Mouse (Mus musculus): ENCODE data around the gene Atg9b. TPM values are rescaled to one million over a fixed set of nuclear protein-coding genes. Genes with fewer than 3 reads are reported as not detected.

Atg9b gene
- polyA plus RNA-seq, 1 experiment from 2014 or later, result 0.64 TPM

DNA sequence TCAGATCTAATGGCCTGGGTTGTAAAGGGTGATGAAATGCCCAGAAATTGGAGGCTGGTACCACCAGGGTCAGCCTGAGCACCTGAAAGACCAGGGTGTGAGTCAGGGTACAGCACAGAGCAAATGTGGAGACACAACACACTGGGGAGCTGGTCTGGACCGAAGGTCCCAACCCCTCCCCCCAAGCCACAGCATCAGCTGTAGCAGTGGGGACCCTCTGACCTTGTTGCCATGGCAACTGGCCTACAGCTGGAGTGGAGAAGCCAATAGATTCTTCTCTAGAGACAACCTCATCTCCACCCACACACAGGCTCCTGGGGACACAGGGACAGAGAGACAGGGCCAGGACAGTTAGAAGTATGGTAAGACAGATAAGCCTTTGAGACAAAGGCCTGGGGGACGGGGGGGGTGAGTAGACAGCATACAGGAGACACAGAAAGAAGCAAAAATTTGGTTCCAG lies 47.9 kb downstream of the Atg9b start:
- H3K4me3 ChIP-seq, result no peak overlapping the region
- no peak overlapping the region for H3K9ac ChIP-seq
- no peaks in the 10 kb centered on the region for H3K9me3 ChIP-seq
- WGBS, result 31% methylated on average over 2 of the region's 2 CpGs
- H3K36me3 ChIP-seq, result no peaks in the 10 kb centered on the region
- H3K27ac ChIP-seq, result peak overlapping the region; percentile 70; the same call in 1 of the 2 replicates
- ATAC-seq (ENCODE audit: borderline replicate concordance, extremely low read depth, low FRiP score, low TSS enrichment), result no peak
- peaks cover 8% of the 10 kb centered on the region for H3K27me3 ChIP-seq
- H3K4me2 ChIP-seq, result peak overlapping the region; percentile 45
- peaks cover 59% of the 10 kb centered on the region for H3K4me1 ChIP-seq

DNA sequence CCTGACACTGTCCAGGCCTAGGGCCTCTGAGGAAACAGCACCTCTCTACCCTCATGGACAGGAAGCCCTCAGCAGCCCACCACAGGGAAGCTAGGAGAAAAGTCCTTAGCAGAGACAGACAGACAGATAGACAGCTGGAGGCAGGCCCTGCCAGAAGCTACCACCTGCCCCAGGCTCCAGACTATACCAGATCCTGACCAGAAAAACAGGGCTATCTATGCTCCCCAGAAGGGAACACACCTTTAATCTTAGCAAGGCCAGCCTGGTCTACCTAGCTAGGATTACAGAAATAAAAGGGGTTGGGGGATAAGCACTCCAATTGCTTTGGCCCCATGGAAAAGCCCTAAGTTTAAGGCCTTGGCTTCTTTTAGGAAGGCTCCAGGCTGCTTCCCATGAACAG lies 48.6 kb downstream of the Atg9b start:
- Histone ChIP-seq H3K4me3 (no peak overlapping the region), H3K4me1 (peaks cover 56% of the 10 kb centered on the region), H3K9ac (no peak overlapping the region), H3K9me3 (no peaks in the 10 kb centered on the region), H3K27me3 (0 out of 2 replicates have a peak, but pooled peaks cover 7% of the 10 kb centered on the region), H3K4me2 (no peak overlapping the region), H3K36me3 (no peaks in the 10 kb centered on the region), H3K27ac (no peak overlapping the region)
- ATAC-seq (ENCODE audit: borderline replicate concordance, extremely low read depth, low FRiP score, low TSS enrichment), result no peak

DNA sequence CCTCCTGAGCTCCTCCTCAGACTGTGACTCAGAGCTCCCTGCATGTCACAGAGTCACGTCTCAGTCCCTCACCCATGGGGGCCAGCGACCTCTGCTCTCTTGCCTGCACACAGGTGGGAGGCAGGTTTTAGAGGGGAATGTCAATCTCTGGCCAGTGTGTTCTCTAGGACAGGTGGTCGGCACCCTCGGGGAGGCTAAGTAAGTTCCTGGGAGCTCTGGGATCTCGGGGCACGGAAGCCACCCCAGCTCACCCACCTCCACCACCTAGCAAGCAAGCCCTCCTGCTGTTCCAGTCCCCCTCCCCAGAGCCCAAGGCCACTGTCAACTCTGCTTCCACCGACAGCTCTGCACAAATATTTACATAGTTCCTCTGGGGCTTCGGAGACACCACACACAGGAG lies 49.0 kb downstream of the Atg9b start:
- Histone ChIP-seq H3K36me3 (no peaks in the 10 kb centered on the region), H3K27me3 (0 out of 2 replicates have a peak, but pooled peaks cover 6% of the 10 kb centered on the region), H3K4me3 (no peak overlapping the region), H3K9me3 (no peaks in the 10 kb centered on the region), H3K9ac (no peak overlapping the region), H3K27ac (no peak overlapping the region), H3K4me2 (no peak overlapping the region), H3K4me1 (peaks cover 56% of the 10 kb centered on the region)
- no peak for ATAC-seq (ENCODE audit: borderline replicate concordance, extremely low read depth, low FRiP score, low TSS enrichment)
- WGBS, result 39% methylated on average over 8 of the region's 8 CpGs

DNA sequence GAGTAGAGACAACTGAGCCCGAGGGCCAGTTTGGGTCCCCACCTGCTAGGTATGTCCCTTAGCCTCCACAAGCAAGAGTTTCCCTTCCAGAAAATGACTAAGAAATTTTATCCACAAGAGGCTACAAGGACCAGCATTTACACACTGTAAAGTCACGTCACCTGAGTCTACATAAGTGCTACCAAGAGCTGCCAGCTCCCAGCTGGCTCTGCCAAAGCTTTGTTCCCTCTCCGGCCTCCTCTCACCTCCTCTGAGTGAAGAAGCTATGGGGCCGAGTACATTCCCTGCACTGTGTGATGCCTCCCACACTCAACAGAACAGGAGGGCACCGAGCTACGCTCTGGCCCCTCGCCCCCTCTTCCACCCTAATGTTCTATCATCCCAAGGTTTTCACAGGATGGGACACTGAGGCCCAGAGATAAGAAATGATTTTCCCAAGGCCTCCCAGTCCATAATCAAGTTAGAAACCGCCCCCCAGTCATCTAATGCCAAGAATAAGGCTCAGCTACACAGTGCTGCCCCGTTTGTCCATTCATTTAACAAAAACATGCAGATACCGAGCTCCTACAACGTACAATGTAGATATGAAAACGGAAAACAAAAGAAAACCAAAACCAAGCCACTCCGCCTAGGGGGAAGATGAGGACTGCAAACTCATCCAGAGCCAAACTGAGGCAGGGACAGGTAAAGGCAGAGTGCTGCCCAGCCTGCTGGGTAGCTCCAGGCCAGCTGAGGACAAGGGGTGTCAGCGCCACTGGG lies 49.6 kb downstream of the Atg9b start:
- Histone ChIP-seq H3K4me3 (no peak overlapping the region), H3K36me3 (no peaks in the 10 kb centered on the region), H3K9me3 (no peaks in the 10 kb centered on the region), H3K27me3 (0 out of 2 replicates have a peak, but pooled peaks cover 4% of the 10 kb centered on the region), H3K4me2 (no peak overlapping the region), H3K27ac (0 out of 2 replicates have a peak overlapping the region, but pooled peaks have one; percentile 15), H3K9ac (no peak overlapping the region), H3K4me1 (peaks cover 56% of the 10 kb centered on the region)
- ATAC-seq (ENCODE audit: borderline replicate concordance, extremely low read depth, low FRiP score, low TSS enrichment), result no peak
- WGBS, result 65% methylated on average over 14 of the region's 14 CpGs

DNA sequence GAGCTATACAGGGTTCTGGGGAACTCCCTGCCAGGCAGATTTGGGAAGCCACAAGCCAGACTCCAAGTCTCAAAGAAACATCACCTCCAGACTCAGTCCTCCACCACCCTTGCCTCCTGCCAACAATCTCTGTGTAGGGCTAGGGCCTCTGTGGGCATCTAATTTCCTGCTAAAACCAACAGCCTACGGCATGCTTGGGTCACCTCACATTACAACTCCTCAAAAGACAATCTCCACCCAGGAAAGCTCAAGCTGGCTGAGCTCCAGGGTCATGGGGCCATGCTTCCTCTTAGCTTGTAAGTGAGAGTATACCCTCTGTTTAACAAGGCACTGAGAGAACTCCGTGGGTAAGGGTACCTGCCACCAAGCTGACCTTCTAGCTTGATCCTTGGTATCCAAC lies 54.1 kb downstream of the Atg9b start:
- H3K9ac ChIP-seq, result no peak overlapping the region
- H3K27ac ChIP-seq, result 0 out of 2 replicates have a peak overlapping the region, but pooled peaks have one; percentile 31
- H3K36me3 ChIP-seq, result no peaks in the 10 kb centered on the region
- no peaks in the 10 kb centered on the region for H3K27me3 ChIP-seq
- no peak; the same call in 1 of the 2 replicates for ATAC-seq (ENCODE audit: borderline replicate concordance, extremely low read depth, low FRiP score, low TSS enrichment)
- 19% methylated on average over 2 of the region's 2 CpGs for WGBS
- H3K9me3 ChIP-seq, result no peaks in the 10 kb centered on the region
- H3K4me1 ChIP-seq, result peaks cover 56% of the 10 kb centered on the region
- H3K4me2 ChIP-seq, result no peak overlapping the region
- no peak overlapping the region for H3K4me3 ChIP-seq

DNA sequence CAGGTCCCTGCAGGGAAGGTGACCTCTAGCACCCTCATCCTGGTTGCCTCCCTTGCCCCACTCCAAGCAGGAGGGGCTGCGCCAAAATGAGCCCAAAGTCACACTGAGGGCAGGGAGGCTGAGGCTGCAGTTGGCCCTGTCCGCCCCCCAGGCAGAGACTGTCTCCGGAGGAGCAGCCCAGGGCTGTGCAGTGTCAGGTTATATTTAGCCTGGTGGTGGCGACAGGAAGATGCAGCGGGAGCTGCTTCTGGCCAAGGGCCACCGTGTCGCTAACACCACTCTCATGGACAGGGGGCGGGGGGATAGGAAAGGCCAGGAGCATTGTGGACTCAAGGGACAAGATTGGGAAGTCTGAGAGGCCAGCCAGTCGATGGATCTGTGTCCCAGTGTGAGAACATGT lies 54.6 kb downstream of the Atg9b start:
- Histone ChIP-seq H3K4me1 (peaks cover 51% of the 10 kb centered on the region), H3K9me3 (no peaks in the 10 kb centered on the region), H3K9ac (no peak overlapping the region), H3K36me3 (no peaks in the 10 kb centered on the region), H3K27ac (0 out of 2 replicates have a peak overlapping the region, but pooled peaks have one; percentile 31), H3K4me2 (0 out of 2 replicates have a peak overlapping the region, but pooled peaks have one; percentile 23), H3K27me3 (no peaks in the 10 kb centered on the region), H3K4me3 (no peak overlapping the region)
- whole genome bisulfite sequencing, result 9% methylated on average over 9 of the region's 9 CpGs
- ATAC-seq (ENCODE audit: borderline replicate concordance, extremely low read depth, low FRiP score, low TSS enrichment), result peak; percentile 87

DNA sequence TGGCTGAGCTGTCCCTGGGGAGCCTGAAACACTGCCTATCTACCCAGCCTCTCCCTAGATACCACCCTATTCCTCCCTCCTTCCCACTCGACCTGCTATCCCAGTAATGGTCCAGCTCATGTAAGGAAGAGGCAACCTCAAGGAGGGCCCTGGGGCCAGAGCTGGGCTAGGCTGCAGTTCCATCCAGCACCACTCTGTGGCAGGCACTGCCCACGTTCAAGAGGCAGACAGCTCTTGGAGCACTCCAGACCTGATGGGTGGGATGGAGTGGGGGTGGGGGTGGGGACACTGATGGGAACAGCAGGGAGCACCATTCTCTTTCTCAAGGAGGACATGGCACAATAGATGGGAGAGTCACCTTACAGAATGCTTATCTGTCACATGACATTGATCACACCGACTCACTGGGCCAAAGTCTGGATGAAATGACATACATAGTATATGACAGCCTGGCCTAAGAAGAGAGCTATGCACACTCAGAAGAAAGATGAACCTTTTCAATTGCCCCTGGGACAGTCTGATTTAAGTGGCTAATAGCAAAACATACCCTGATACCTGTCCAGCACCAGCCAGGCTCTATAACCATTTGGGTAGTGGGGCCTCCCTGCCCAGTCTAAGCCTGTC lies 55.9 kb downstream of the Atg9b start:
- H3K4me3 ChIP-seq, result no peak overlapping the region
- no peaks in the 10 kb centered on the region; the same call in 1 of the 2 replicates for H3K27me3 ChIP-seq
- H3K4me1 ChIP-seq, result peaks cover 45% of the 10 kb centered on the region
- peak; percentile 53; the same call in 1 of the 2 replicates for ATAC-seq (ENCODE audit: borderline replicate concordance, extremely low read depth, low FRiP score, low TSS enrichment)
- no peak overlapping the region for H3K4me2 ChIP-seq
- H3K36me3 ChIP-seq, result no peaks in the 10 kb centered on the region
- H3K27ac ChIP-seq, result no peak overlapping the region
- H3K9ac ChIP-seq, result no peak overlapping the region
- WGBS, result 21% methylated on average over 3 of the region's 3 CpGs
- H3K9me3 ChIP-seq, result no peaks in the 10 kb centered on the region

DNA sequence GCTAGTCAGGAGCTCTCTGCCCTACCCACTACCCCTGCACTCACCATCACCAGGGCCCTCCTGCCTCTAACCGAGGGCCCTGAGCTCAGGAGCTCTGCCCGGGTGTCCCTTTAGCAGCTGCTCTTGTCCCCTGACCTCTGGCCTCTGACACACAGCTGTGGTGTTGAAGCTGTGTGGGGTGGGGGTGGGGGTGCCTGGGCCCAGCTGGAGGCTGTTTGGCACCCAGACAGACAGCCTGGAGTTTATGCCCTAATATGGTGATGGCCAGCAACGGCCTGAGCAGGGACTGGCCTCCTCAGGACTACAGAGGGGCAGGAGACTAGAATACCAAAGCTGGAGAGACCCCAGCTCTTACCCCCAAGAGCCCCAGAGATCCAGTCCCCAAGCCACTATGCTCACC lies 57.2 kb downstream of the Atg9b start:
- Histone ChIP-seq H3K4me1 (peaks cover 49% of the 10 kb centered on the region), H3K9me3 (no peaks in the 10 kb centered on the region), H3K27ac (no peak overlapping the region), H3K9ac (no peak overlapping the region), H3K4me3 (no peak overlapping the region), H3K4me2 (no peak overlapping the region), H3K27me3 (no peaks in the 10 kb centered on the region; the same call in 1 of the 2 replicates), H3K36me3 (no peaks in the 10 kb centered on the region)
- WGBS, result 9% methylated on average over 3 of the region's 3 CpGs
- ATAC-seq (ENCODE audit: borderline replicate concordance, extremely low read depth, low FRiP score, low TSS enrichment), result peak; percentile 36; the same call in 1 of the 2 replicates

Other genes starting within 250 kb of the Atg9b start
- gene Nupl2, start 227.2 kb downstream of the Atg9b start, polyA plus RNA-seq (2015; fragmentation: Nextera tagmentation; extraction: Ambion mirVana), result 16.6 TPM in 2 replicates
- 6.0 and 7.0 TPM in 2 replicates for gene Kcnh2, start 40.5 kb downstream of the Atg9b start, polyA plus RNA-seq (2015; fragmentation: Nextera tagmentation; extraction: Ambion mirVana)
- 17.1 and 18.8 TPM in 2 replicates for gene Nos3, start 27.3 kb downstream of the Atg9b start, polyA plus RNA-seq (2015; fragmentation: Nextera tagmentation; extraction: Ambion mirVana)
- 44.7 and 49.6 TPM in 2 replicates for gene Abcb8, start 1.5 kb upstream of the Atg9b start, polyA plus RNA-seq (2015; fragmentation: Nextera tagmentation; extraction: Ambion mirVana)
- gene Asic3, start 21.2 kb upstream of the Atg9b start, polyA plus RNA-seq (2015; fragmentation: Nextera tagmentation; extraction: Ambion mirVana), result 0.16 TPM in 2 replicates
- gene Cdk5, start 31.4 kb upstream of the Atg9b start, polyA plus RNA-seq (2015; fragmentation: Nextera tagmentation; extraction: Ambion mirVana), result 38.6 and 43.4 TPM in 2 replicates
- 40.4 and 44.4 TPM in 2 replicates for gene Slc4a2, start 31.7 kb upstream of the Atg9b start, polyA plus RNA-seq (2015; fragmentation: Nextera tagmentation; extraction: Ambion mirVana)
- 91.2 and 96.3 TPM in 2 replicates for gene Fastk, start 53.1 kb upstream of the Atg9b start, polyA plus RNA-seq (2015; fragmentation: Nextera tagmentation; extraction: Ambion mirVana)
- 15.9 and 18.7 TPM in 2 replicates for gene Tmub1, start 55.7 kb upstream of the Atg9b start, polyA plus RNA-seq (2015; fragmentation: Nextera tagmentation; extraction: Ambion mirVana)
- 41.3 and 42.8 TPM in 2 replicates for gene Agap3, start 60.0 kb upstream of the Atg9b start, polyA plus RNA-seq (2015; fragmentation: Nextera tagmentation; extraction: Ambion mirVana)
- gene Gbx1, start 135.1 kb upstream of the Atg9b start, polyA plus RNA-seq (2015; fragmentation: Nextera tagmentation; extraction: Ambion mirVana), result not detected in 2 replicates
- gene Asb10, start 148.8 kb upstream of the Atg9b start, polyA plus RNA-seq (2015; fragmentation: Nextera tagmentation; extraction: Ambion mirVana), result 0.36 and 0.59 TPM in 2 replicates
- gene 4931409K22Rik, start 164.7 kb upstream of the Atg9b start, polyA plus RNA-seq (2015; fragmentation: Nextera tagmentation; extraction: Ambion mirVana), result not detected in 2 replicates
- gene Abcf2, start 185.3 kb upstream of the Atg9b start, polyA plus RNA-seq (2015; fragmentation: Nextera tagmentation; extraction: Ambion mirVana), result 108 and 110 TPM in 2 replicates
- gene Chpf2, start 194.6 kb upstream of the Atg9b start, polyA plus RNA-seq (2015; fragmentation: Nextera tagmentation; extraction: Ambion mirVana), result 21.7 and 21.8 TPM in 2 replicates
- 28.5 and 29.7 TPM in 2 replicates for gene Smarcd3, start 232.3 kb upstream of the Atg9b start, polyA plus RNA-seq (2015; fragmentation: Nextera tagmentation; extraction: Ambion mirVana)